Mouse (Mus musculus): ENCODE data around the gene Gm7137.
"Not testable (repeated sequence)": the region's sequence is repeated elsewhere in the genome, so short reads cannot be mapped to it uniquely, and the experiment has no call there.

GRCm38 (mm10) chr10:77782442-77782841 is 5.6 kb downstream of the Gm7137 start, which contains the start of gene Gm3250:
- not testable (repeated sequence) for TF ChIP-seq MYOD1 (IDR thresholded peaks at IDR 0.05; ENCODE audit: control insufficient read depth in 1 of 3, insufficient read length in 2 of 3, low read depth in 2 of 3); SRF (IDR thresholded peaks at IDR 0.05; ENCODE audit: control insufficient read depth, insufficient read length, low read depth); E2F4 (IDR thresholded peaks at IDR 0.05; ENCODE audit: insufficient read depth); POLR2A (IDR thresholded peaks at IDR 0.05; ENCODE audit: insufficient read length, low read depth); POLR2AphosphoS2 (IDR thresholded peaks at IDR 0.05; ENCODE audit: insufficient read length, low read depth); MAX (IDR thresholded peaks at IDR 0.05; ENCODE audit: low read depth); USF1 (IDR thresholded peaks at IDR 0.05; ENCODE audit: low read depth); CEBPB (IDR thresholded peaks at IDR 0.05; ENCODE audit: insufficient read depth, poor library complexity, severe bottlenecking); TCF3 (IDR thresholded peaks at IDR 0.05; ENCODE audit: insufficient read length, low read depth); REST (IDR thresholded peaks at IDR 0.05; ENCODE audit: insufficient read depth, insufficient read length); MYOG (IDR thresholded peaks at IDR 0.05; ENCODE audit: control insufficient read depth in 1 of 3, insufficient read depth in 1 of 3, insufficient read length in 2 of 3, low read depth in 2 of 3)

All from myocyte (in vitro differentiated cells).